Mouse (Mus musculus) stomach, postnatal 0 days (tissue): ENCODE results near the gene Mob1a.

ENCODE experiments used
- CTCF ChIP-seq: IDR thresholded peaks from 2 replicates; pipeline ENCODE4 v1.5.1; 2016; ENCODE audit warnings: antibody characterized with exemption, low read depth, mild to moderate bottlenecking, moderate library complexity
- EP300 ChIP-seq: optimal IDR thresholded peaks from 2 replicates; pipeline ENCODE3; 2016; ENCODE audit warnings: antibody characterized with exemption

DNA sequence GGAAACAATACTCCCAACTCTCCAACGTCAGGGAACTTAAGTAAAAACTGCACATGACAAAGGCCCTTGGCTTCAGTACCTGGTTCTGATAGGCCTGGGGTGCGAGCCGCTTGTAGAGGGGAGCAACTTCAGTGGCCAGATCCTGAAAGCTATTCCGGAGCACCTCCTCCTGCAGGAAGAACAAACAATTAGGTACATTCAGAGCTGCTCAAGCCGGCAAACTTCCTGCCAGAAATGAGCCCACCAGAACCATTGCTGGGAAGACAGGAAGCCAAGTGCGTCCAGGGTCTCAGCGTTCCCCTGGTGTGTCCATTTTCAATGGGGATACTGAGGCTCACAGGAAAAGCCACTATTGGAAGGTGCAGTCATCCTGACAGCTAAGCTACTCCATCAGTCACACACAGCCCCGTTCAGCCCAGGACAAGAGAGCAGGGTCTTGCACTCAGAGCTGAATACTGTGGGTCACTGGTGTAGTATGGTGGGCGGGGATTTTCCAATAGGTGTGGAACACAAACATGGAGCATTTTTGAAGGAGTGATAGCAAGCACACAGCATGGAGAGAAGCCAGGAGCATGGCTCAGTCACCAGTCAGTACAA is 48.0 kb downstream of the Mob1a start:
- TF ChIP-seq CTCF (no peak), EP300 (no peak)
